Mouse (Mus musculus) embryonic facial prominence, embryonic 12.5 days (tissue): Measurements from ENCODE around the gene Plcg2. TPM values are rescaled to one million over a fixed set of nuclear protein-coding genes. Genes with fewer than 3 reads are reported as not detected.

Source experiments
- ATAC-seq: fragments of 200-750 bp; cut with Nextera tagmentation; 2 replicates; pipeline ENCODE4 v1.8.0; 2017; ENCODE audit not compliant: insufficient number of reproducible peaks, insufficient read depth, low FRiP score, low TSS enrichment
- H3K27ac ChIP-seq: fragments of 300-500 bp; sonication (generic); 2 replicates; pipeline ENCODE4 v1.5.1; 2016; ENCODE audit warnings: mild to moderate bottlenecking
- H3K27me3 ChIP-seq: fragments of 300-500 bp; sonication (generic); 2 replicates; pipeline ENCODE4 v1.6.1; 2016; ENCODE audit warnings: mild to moderate bottlenecking, moderate library complexity
- H3K36me3 ChIP-seq: fragments of 300-500 bp; sonication (generic); 2 replicates; pipeline ENCODE4 v1.6.1; 2016; ENCODE audit warnings: mild to moderate bottlenecking
- H3K4me1 ChIP-seq: fragments of 300-500 bp; sonication (generic); 2 replicates; pipeline ENCODE4 v1.6.1; 2016
- H3K4me2 ChIP-seq: fragments of 300-500 bp; sonication (generic); replicated peaks from 2 replicates; pipeline ENCODE4 v1.6.1; 2016; ENCODE audit warnings: mild to moderate bottlenecking, moderate library complexity
- H3K4me3 ChIP-seq: fragments of 300-500 bp; sonication (generic); 2 replicates; pipeline ENCODE4 v1.5.1; 2016; ENCODE audit warnings: mild to moderate bottlenecking
- H3K9ac ChIP-seq: fragments of 300-500 bp; sonication (generic); 2 replicates; pipeline ENCODE4 v1.6.1; 2016; ENCODE audit warnings: mild to moderate bottlenecking, moderate library complexity
- H3K9me3 ChIP-seq: fragments of 300-500 bp; sonication (generic); 2 replicates; pipeline ENCODE4 v1.6.1; 2016; ENCODE audit warnings: mild to moderate bottlenecking, moderate library complexity
- WGBS: fragments of 180-500 bp; shearing (Covaris S2); methylation state at CpG from one replicate; pipeline ENCODE4 v1.1.7; 2016; 5-methylcytosine and 5-hydroxymethylcytosine counted together
- microRNA-seq: library from miRNA; unstranded; fragments of <30 nt; microRNA quantifications from one replicate; pipeline ENCODE4, GENCODE M21; 2017
- polyA plus RNA-seq: library from polyadenylated mRNA; unstranded; fragments of >200 nt; fragmentation: Nextera tagmentation; extraction: Ambion mirVana; gene quantifications from 2 replicates; pipeline ENCODE4 v1.2.1, GENCODE M21; 2016

Plcg2 gene
- polyA plus RNA-seq, 1 experiment from 2014 or later: 2.8 TPM

DNA sequence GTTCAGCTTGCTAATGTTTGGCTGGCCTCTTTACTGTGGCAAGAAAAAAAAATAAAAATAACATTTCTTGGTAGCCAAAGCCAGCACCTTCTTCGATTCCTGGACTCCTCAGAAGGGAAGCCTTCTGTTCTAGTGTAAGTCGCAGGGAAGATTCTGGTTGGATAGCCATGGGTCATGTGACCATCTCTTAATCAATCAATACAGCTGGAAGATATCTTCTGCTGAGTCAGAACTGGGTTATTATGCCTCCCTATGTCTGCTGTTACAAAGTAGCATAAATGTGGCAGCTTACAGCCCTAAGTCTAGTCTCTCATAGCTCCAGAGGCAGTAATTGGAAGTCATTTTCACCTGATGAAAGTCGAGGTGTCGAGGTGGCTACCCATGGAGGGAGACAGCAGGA lies 180.6 kb downstream of the Plcg2 start:
- ATAC-seq: no peak
- Histone ChIP-seq H3K9ac (no peak overlapping the region), H3K27me3 (no peaks in the 10 kb centered on the region), H3K4me3 (no peak overlapping the region), H3K27ac (no peak overlapping the region), H3K4me2 (no peak overlapping the region), H3K9me3 (no peaks in the 10 kb centered on the region), H3K4me1 (no peaks in the 10 kb centered on the region), H3K36me3 (no peaks in the 10 kb centered on the region)
- WGBS: 86% methylated on average over 4 of the region's 4 CpGs

DNA sequence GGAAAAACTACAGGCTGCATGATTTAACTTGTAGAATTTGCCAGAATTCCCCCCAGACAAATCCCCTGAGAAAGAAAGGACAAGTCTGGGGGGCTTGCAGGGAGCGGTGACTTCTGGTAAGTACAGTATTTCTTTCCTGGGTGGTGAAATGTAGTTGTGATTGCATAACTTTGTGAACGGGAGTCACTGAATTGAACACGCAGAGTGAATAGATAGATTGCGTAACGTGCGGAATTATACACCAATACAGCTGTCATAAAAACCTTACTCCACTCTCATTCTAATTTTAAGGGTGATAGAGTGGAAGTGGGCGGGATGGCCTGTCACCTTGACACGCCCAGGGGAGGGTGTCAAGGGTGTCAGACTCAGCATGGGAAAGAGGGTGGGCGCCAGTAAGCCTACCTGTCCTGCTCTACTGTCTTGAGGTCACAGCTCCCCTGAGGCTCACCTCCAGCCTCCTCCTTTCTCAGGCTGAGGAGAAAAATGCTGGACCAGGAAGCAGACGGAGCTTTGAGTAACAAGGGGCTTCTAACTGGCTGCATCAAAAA lies 185.9 kb downstream of the Plcg2 start:
- H3K4me1 ChIP-seq: no peaks in the 10 kb centered on the region
- no peak overlapping the region for H3K4me2 ChIP-seq
- no peaks in the 10 kb centered on the region for H3K9me3 ChIP-seq
- H3K9ac ChIP-seq: no peak overlapping the region
- no peaks in the 10 kb centered on the region for H3K36me3 ChIP-seq
- no peak overlapping the region for H3K4me3 ChIP-seq
- no peak overlapping the region for H3K27ac ChIP-seq
- WGBS: 85% methylated on average over 10 of the region's 10 CpGs
- no peaks in the 10 kb centered on the region for H3K27me3 ChIP-seq
- no peak for ATAC-seq

- ATAC-seq: no peak
- no peak overlapping the region for H3K4me3 ChIP-seq
- H3K4me2 ChIP-seq: no peak overlapping the region
- no peak overlapping the region for H3K27ac ChIP-seq
- H3K4me1 ChIP-seq: no peaks in the 10 kb centered on the region
- no peaks in the 10 kb centered on the region for H3K9me3 ChIP-seq
- H3K36me3 ChIP-seq: no peaks in the 10 kb centered on the region
- 0 out of 2 replicates have a peak overlapping the region, but pooled peaks have one; percentile 4 for H3K9ac ChIP-seq
- no peaks in the 10 kb centered on the region for H3K27me3 ChIP-seq
- WGBS: 64% methylated on average over 11 of the region's 11 CpGs
Measured at GRCm38 (mm10) chr8:117684504-117684903, 186.4 kb downstream of the Plcg2 start.

Small RNA genes lying within 50 kb of the gene (microRNA-seq; reads per million reads assigned to microRNA genes)
- gene Gm27361 (not detected), gene Mir7077 (not detected), gene Mir7078 (not detected)

Other genes starting within 250 kb of the Plcg2 start
- gene Cmip, start 241.2 kb upstream of the Plcg2 start, polyA plus RNA-seq: 16.8 and 27.4 TPM in 2 replicates
- gene Sdr42e1, start 175.4 kb downstream of the Plcg2 start, polyA plus RNA-seq: 0.99 and 1.2 TPM in 2 replicates
- not detected in 2 replicates for gene Hsd17b2, start 203.6 kb downstream of the Plcg2 start, polyA plus RNA-seq